Mouse (Mus musculus): Measurements from ENCODE around the gene Inpp5f. TPM values are rescaled to one million over a fixed set of nuclear protein-coding genes. Genes with fewer than 3 reads are reported as not detected.
"Not testable (repeated sequence)": the region's sequence is repeated elsewhere in the genome, so short reads cannot be mapped to it uniquely, and the experiment has no call there.

The Inpp5f gene
- total and polyA plus RNA-seq, 3 experiments: 1.5 to 4.5 (median 4.1) TPM

DNA sequence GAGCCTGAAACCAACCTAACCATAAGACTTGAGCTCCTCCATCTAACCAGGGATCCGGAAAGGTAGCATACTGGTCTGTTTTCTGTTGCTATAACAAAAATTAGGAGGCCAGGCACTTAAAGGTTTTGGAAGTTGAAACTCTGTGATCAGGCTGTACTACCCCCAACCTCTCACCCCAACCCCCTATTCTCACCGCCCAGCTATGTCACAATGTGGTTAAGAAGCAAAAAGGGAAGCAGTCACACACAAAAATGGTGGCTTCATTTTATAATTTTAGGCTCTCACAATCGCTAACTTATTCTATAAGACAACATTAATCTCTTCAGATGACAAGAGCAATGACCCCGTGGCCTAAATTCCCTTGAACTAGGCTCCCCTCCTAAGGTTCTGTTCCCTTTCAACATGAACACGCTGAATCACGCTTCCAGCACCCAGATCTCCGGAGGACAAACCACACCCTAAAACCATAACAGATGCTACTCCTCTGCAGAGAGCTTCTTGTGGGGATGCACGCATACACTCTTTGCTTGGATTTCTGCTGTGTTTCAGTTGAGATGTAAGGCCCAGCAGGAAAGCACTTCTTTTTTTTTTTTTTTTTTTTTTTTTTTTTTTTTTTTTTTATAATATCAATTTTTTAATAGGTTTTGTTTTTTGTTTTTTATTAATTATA, 41.0 kb upstream of the Inpp5f start:
- no peak overlapping the region for H3K9ac ChIP-seq (ENCODE audit: low read depth, low read length)
- intact Hi-C loops (cut with DNase I): no loop called here
- no peak for DNase-seq
- no peak overlapping the region for H3K4me3 ChIP-seq
- no peak for TF ChIP-seq POLR2A (IDR thresholded peaks at IDR 0.05; ENCODE audit: insufficient read depth, low read depth, low read length)
- no peak for TF ChIP-seq EP300 (IDR thresholded peaks at IDR 0.05; ENCODE audit: insufficient read depth, low read depth, low read length)
- no peak for TF ChIP-seq CTCF (IDR thresholded peaks at IDR 0.05)
- H3K4me1 ChIP-seq (ENCODE audit: control insufficient read depth, insufficient read depth, low read length): no peaks in the 10 kb centered on the region
- H3K79me2 ChIP-seq (replicated peaks; ENCODE audit: control insufficient read depth, insufficient read depth, low read length): no peaks in the 10 kb centered on the region
- 86% methylated on average over 8 of the region's 8 CpGs for WGBS
- no peaks in the 10 kb centered on the region for H3K27me3 ChIP-seq (ENCODE audit: control insufficient read depth, insufficient read depth, low read length)
- no peaks in the 10 kb centered on the region for H3K36me3 ChIP-seq (ENCODE audit: control insufficient read depth, insufficient read depth, low read length)
- H3K27ac ChIP-seq: no peak overlapping the region

DNA sequence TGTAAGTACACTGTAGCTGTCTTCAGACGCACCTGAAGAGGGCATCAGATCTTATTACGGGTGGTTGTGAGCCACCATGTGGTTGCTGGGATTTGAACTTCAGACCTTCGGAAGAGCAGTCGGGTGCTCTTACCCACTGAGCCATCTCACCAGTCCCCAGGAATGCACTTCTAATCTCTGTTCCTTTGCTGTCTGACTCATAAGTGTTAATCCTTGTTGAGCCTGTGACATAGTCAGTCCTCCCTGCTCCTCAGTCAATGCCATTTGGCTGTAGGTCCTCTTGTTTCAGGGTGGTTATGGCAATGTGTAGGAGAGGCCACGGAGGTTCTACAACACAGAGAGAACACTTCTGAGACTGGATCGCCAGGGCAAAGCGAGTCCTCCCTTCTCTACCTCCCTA, 40.5 kb upstream of the Inpp5f start:
- intact Hi-C loops (cut with DNase I); H3K9ac ChIP-seq (ENCODE audit: low read depth, low read length); DNase-seq; H3K27ac ChIP-seq; H3K36me3 ChIP-seq (ENCODE audit: control insufficient read depth, insufficient read depth, low read length); H3K27me3 ChIP-seq (ENCODE audit: control insufficient read depth, insufficient read depth, low read length); H3K79me2 ChIP-seq (replicated peaks; ENCODE audit: control insufficient read depth, insufficient read depth, low read length); H3K4me3 ChIP-seq; H3K4me1 ChIP-seq (ENCODE audit: control insufficient read depth, insufficient read depth, low read length): not testable (repeated sequence)
- 87% methylated on average over 7 of the region's 7 CpGs for WGBS

DNA sequence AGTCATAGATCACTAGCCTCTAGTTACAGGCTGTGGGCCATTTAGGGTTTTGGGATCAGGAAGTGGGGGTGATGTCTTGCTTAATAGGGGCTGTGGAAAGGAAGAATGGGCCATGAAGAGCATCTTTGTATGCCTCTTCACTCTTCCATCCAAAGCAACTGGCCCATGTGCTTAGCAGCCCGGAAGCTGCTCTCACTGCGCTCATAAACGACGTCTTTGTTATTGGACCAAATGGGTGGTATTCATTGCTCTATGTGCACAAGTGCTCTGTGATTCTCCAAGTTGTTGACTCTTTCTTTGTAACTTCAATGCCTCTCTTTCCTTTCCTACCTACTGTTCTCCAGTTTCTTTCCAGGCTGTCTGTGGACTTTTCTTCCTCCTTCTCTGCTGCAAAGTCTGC, 39.1 kb upstream of the Inpp5f start:
- WGBS: 89% methylated on average over 4 of the region's 4 CpGs
- no peak for TF ChIP-seq EP300 (IDR thresholded peaks at IDR 0.05; ENCODE audit: insufficient read depth, low read depth, low read length)
- TF ChIP-seq POLR2A (IDR thresholded peaks at IDR 0.05; ENCODE audit: insufficient read depth, low read depth, low read length): no peak
- no peak for TF ChIP-seq CTCF (IDR thresholded peaks at IDR 0.05)
- Histone ChIP-seq H3K27me3 (ENCODE audit: control insufficient read depth, insufficient read depth, low read length) (no peaks in the 10 kb centered on the region), H3K4me1 (ENCODE audit: control insufficient read depth, insufficient read depth, low read length) (no peaks in the 10 kb centered on the region), H3K36me3 (ENCODE audit: control insufficient read depth, insufficient read depth, low read length) (no peaks in the 10 kb centered on the region), H3K27ac (no peak overlapping the region), H3K9ac (ENCODE audit: low read depth, low read length) (no peak overlapping the region), H3K4me3 (no peak overlapping the region), H3K79me2 (replicated peaks; ENCODE audit: control insufficient read depth, insufficient read depth, low read length) (no peaks in the 10 kb centered on the region)
- DNase-seq: no peak
- intact Hi-C loops (cut with DNase I): no loop called here

GRCm38 (mm10) chr7:128575211-128575610, 35.9 kb upstream of the Inpp5f start:
- Histone ChIP-seq H3K27me3 (ENCODE audit: control insufficient read depth, insufficient read depth, low read length) (no peaks in the 10 kb centered on the region), H3K79me2 (replicated peaks; ENCODE audit: control insufficient read depth, insufficient read depth, low read length) (no peaks in the 10 kb centered on the region), H3K4me3 (no peak overlapping the region), H3K4me1 (ENCODE audit: control insufficient read depth, insufficient read depth, low read length) (no peaks in the 10 kb centered on the region), H3K36me3 (ENCODE audit: control insufficient read depth, insufficient read depth, low read length) (no peaks in the 10 kb centered on the region), H3K9ac (ENCODE audit: low read depth, low read length) (no peak overlapping the region), H3K27ac (no peak overlapping the region)
- no peak for DNase-seq
- 89% methylated on average over 5 of the region's 5 CpGs for WGBS
- intact Hi-C loops (cut with DNase I): no loop called here
- no peak for TF ChIP-seq EP300 (IDR thresholded peaks at IDR 0.05; ENCODE audit: insufficient read depth, low read depth, low read length)
- TF ChIP-seq POLR2A (IDR thresholded peaks at IDR 0.05; ENCODE audit: insufficient read depth, low read depth, low read length): no peak
- no peak for TF ChIP-seq CTCF (IDR thresholded peaks at IDR 0.05)

DNA sequence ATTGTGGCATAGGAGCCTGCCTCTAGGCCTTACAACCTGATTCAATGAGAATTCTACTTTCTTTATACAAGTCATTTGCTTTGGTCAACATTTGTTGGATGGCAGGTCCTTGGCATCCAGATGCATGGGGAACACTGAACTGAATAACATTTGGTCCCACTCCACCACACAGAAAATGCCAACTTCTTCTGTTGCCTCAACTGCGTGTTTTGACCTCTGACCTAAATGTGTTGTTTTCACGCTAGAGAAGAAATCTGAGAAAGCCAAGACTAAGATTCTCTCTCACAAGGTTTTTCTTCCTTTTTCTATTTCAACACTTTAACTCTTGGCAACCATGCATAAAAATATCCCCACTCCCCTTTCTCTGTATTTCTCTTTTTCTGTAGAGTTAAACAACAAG, 35.3 kb upstream of the Inpp5f start:
- intact Hi-C loops (cut with DNase I): no loop called here
- H3K4me1 ChIP-seq (ENCODE audit: control insufficient read depth, insufficient read depth, low read length): no peaks in the 10 kb centered on the region
- DNase-seq: no peak
- H3K9ac ChIP-seq (ENCODE audit: low read depth, low read length): no peak overlapping the region
- H3K79me2 ChIP-seq (replicated peaks; ENCODE audit: control insufficient read depth, insufficient read depth, low read length): no peaks in the 10 kb centered on the region
- H3K27ac ChIP-seq: no peak overlapping the region
- WGBS: 79% methylated on average over 2 of the region's 2 CpGs
- H3K4me3 ChIP-seq: no peak overlapping the region
- H3K36me3 ChIP-seq (ENCODE audit: control insufficient read depth, insufficient read depth, low read length): no peaks in the 10 kb centered on the region
- H3K27me3 ChIP-seq (ENCODE audit: control insufficient read depth, insufficient read depth, low read length): no peaks in the 10 kb centered on the region
- no peak for TF ChIP-seq CTCF (IDR thresholded peaks at IDR 0.05)
- no peak for TF ChIP-seq POLR2A (IDR thresholded peaks at IDR 0.05; ENCODE audit: insufficient read depth, low read depth, low read length)
- no peak for TF ChIP-seq EP300 (IDR thresholded peaks at IDR 0.05; ENCODE audit: insufficient read depth, low read depth, low read length)

- Histone ChIP-seq H3K9ac (ENCODE audit: low read depth, low read length) (no peak overlapping the region), H3K79me2 (replicated peaks; ENCODE audit: control insufficient read depth, insufficient read depth, low read length) (no peaks in the 10 kb centered on the region), H3K4me3 (no peak overlapping the region), H3K36me3 (ENCODE audit: control insufficient read depth, insufficient read depth, low read length) (no peaks in the 10 kb centered on the region), H3K4me1 (ENCODE audit: control insufficient read depth, insufficient read depth, low read length) (peaks cover 3% of the 10 kb centered on the region), H3K27ac (no peak overlapping the region), H3K27me3 (ENCODE audit: control insufficient read depth, insufficient read depth, low read length) (no peaks in the 10 kb centered on the region)
- TF ChIP-seq CTCF (IDR thresholded peaks at IDR 0.05) (no peak), POLR2A (IDR thresholded peaks at IDR 0.05; ENCODE audit: insufficient read depth, low read depth, low read length) (no peak), EP300 (IDR thresholded peaks at IDR 0.05; ENCODE audit: insufficient read depth, low read depth, low read length) (no peak)
- no peak for DNase-seq
- intact Hi-C loops (cut with DNase I): no loop called here
- 71% methylated on average over 1 of the region's 1 CpGs for WGBS
Observed at GRCm38 (mm10) chr7:128577607-128578006, 33.5 kb upstream of the Inpp5f start.

Measured in heart, adult 2 months (tissue).